Mouse (Mus musculus) kidney, adult 9 months (tissue): ENCODE measurements at regions not wholly inside any gene's neighbourhood (a gene's known extent, or its start where the extent isn't known, plus 50 kb on each side); places are given as distances from the start of the nearest gene placed in this dataset.

Source experiments
- DNase-seq: peaks from one replicate; pipeline ENCODE4 v3.0.0; 2022

- DNase-seq = no peak
Measured at GRCm38 (mm10) chr10:126815730-126816129, 85.4 kb downstream of the Atp23 start.

GRCm38 (mm10) chr10:126814968-126815367 lies 86.2 kb downstream of the Atp23 start:
- no peak for DNase-seq

- no peak for DNase-seq
Measured at GRCm38 (mm10) chr10:126813051-126813593, 88.0 kb downstream of the Atp23 start.

GRCm38 (mm10) chr10:126812243-126812755 lies 88.9 kb downstream of the Atp23 start:
- no peak for DNase-seq

GRCm38 (mm10) chr10:126810346-126811095 lies 90.6 kb downstream of the Atp23 start:
- peak; percentile 82 for DNase-seq

GRCm38 (mm10) chr10:126809587-126809986 lies 91.6 kb downstream of the Atp23 start:
- no peak for DNase-seq

- no peak for DNase-seq
Measured at GRCm38 (mm10) chr10:126806881-126807280, 94.3 kb downstream of the Atp23 start.

- DNase-seq = no peak
Measured at GRCm38 (mm10) chr10:126802732-126803131, 98.4 kb downstream of the Atp23 start.

GRCm38 (mm10) chr10:126799393-126799792 lies 101.8 kb downstream of the Atp23 start:
- DNase-seq = no peak

- DNase-seq = no peak
Measured at GRCm38 (mm10) chr10:126793136-126793535, 108.0 kb downstream of the Atp23 start.

- no peak for DNase-seq
Measured at GRCm38 (mm10) chr10:126792371-126792835, 108.8 kb downstream of the Atp23 start.

GRCm38 (mm10) chr10:126788277-126788676 lies 112.9 kb downstream of the Atp23 start:
- no peak for DNase-seq

- no peak for DNase-seq
Measured at GRCm38 (mm10) chr10:126783161-126783560, 118.0 kb downstream of the Atp23 start.

- no peak for DNase-seq
Measured at GRCm38 (mm10) chr10:126776603-126777002, 124.6 kb downstream of the Atp23 start.

- no peak for DNase-seq
Measured at GRCm38 (mm10) chr10:126775946-126776345, 125.2 kb downstream of the Atp23 start.

- DNase-seq = no peak
Measured at GRCm38 (mm10) chr10:126770446-126771020, 130.6 kb downstream of the Atp23 start.

GRCm38 (mm10) chr10:126765648-126766047 lies 135.5 kb downstream of the Atp23 start:
- no peak for DNase-seq

GRCm38 (mm10) chr10:126764740-126765139 lies 136.4 kb downstream of the Atp23 start:
- no peak for DNase-seq

GRCm38 (mm10) chr10:126763976-126764375 lies 137.2 kb downstream of the Atp23 start:
- no peak for DNase-seq

GRCm38 (mm10) chr10:126758682-126759081 lies 142.5 kb downstream of the Atp23 start:
- DNase-seq = no peak

GRCm38 (mm10) chr10:126753201-126753600 lies 148.0 kb downstream of the Atp23 start:
- no peak for DNase-seq

- DNase-seq = no peak
Measured at GRCm38 (mm10) chr10:126752699-126753098, 148.5 kb downstream of the Atp23 start.

- DNase-seq = no peak
Measured at GRCm38 (mm10) chr10:126748696-126749466, 152.3 kb downstream of the Atp23 start.
